Mouse (Mus musculus): ENCODE results near the gene Gnai3.

DNA sequence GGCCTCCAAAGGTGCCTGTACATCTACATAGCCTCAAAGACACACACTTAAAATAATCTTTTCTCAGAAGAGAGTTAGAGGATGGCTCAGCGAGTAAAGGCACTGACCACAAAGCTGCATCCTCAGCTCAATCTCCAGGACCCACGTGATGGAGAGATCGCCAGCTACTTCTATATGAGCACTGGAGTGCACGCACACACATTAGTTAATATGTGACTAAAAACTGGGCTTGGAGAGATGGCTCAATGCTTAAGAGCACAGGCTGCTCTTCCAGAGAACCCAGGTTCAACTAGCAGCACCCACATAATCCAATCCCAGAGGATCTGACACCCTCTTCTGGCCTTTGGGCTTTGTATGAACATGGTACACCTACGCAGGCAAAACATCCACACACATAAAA, 14.7 kb downstream of the Gnai3 start:
- TF ChIP-seq POLR2A (IDR thresholded peaks at IDR 0.05; ENCODE audit: control insufficient read depth, extremely low read depth, insufficient read depth, low read length, poor library complexity) = no peak
- no peak for TF ChIP-seq CTCF (IDR thresholded peaks at IDR 0.05; ENCODE audit: borderline replicate concordance, control insufficient read depth, extremely low read depth, insufficient read depth, low read length, poor library complexity)
